Mouse (Mus musculus): ENCODE measurements around the gene 1700019N19Rik. TPM values are rescaled to one million over a fixed set of nuclear protein-coding genes. Genes with fewer than 3 reads are reported as not detected.

Gene 1700019N19Rik
- polyA plus RNA-seq, 1 experiment from 2014 or later = not detected

- Histone ChIP-seq H3K27ac (ENCODE audit: low read depth, low read length) (no peak overlapping the region), H3K4me3 (ENCODE audit: low read length) (no peak overlapping the region), H3K9me3 (ENCODE audit: control insufficient read depth, low read length) (no peaks in the 10 kb centered on the region), H3K36me3 (ENCODE audit: control insufficient read depth, insufficient read depth, low read length) (no peaks in the 10 kb centered on the region), H3K4me2 (replicated peaks; ENCODE audit: low read depth, low read length) (no peak overlapping the region), H3K4me1 (ENCODE audit: control insufficient read depth, insufficient read depth, low read length) (no peaks in the 10 kb centered on the region), H3K27me3 (ENCODE audit: control insufficient read depth, insufficient read depth, low read length) (no peaks in the 10 kb centered on the region), H3K9ac (ENCODE audit: low read depth, low read length) (no peak overlapping the region)
- no peak for ATAC-seq (ENCODE audit: low FRiP score, low TSS enrichment)
- 89% methylated on average over 9 of the region's 9 CpGs for WGBS
Observed at GRCm38 (mm10) chr19:58747498-58748000, 46.7 kb downstream of the 1700019N19Rik start.

DNA sequence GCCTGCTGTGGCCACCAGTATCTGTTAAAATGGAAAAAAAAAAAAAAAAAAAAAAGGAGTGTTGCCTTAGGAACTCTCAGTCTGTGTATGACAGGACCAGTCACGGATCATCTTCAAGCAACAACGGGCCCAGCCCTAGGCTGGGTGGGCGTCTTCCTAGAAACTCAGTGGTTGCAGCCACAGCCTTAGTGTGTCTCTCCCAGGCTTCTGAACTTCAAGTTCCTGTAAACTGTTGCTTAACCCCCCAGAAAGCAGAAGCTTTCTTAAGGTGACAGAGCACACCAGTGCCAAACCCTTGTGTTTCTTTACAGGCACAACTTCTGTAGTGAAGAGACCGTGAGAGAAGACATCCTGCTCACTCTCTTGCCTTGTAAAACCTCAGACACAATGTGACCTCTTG is 50.5 kb downstream of the 1700019N19Rik start:
- Histone ChIP-seq H3K4me2 (replicated peaks; ENCODE audit: low read depth, low read length) (no peak overlapping the region), H3K4me1 (ENCODE audit: control insufficient read depth, insufficient read depth, low read length) (no peaks in the 10 kb centered on the region), H3K9ac (ENCODE audit: low read depth, low read length) (no peak overlapping the region), H3K27me3 (ENCODE audit: control insufficient read depth, insufficient read depth, low read length) (no peaks in the 10 kb centered on the region), H3K36me3 (ENCODE audit: control insufficient read depth, insufficient read depth, low read length) (no peaks in the 10 kb centered on the region), H3K27ac (ENCODE audit: low read depth, low read length) (no peak overlapping the region), H3K4me3 (ENCODE audit: low read length) (no peak overlapping the region), H3K9me3 (ENCODE audit: control insufficient read depth, low read length) (no peaks in the 10 kb centered on the region)
- WGBS = 27% methylated on average over 4 of the region's 4 CpGs
- ATAC-seq (ENCODE audit: low FRiP score, low TSS enrichment) = no peak

DNA sequence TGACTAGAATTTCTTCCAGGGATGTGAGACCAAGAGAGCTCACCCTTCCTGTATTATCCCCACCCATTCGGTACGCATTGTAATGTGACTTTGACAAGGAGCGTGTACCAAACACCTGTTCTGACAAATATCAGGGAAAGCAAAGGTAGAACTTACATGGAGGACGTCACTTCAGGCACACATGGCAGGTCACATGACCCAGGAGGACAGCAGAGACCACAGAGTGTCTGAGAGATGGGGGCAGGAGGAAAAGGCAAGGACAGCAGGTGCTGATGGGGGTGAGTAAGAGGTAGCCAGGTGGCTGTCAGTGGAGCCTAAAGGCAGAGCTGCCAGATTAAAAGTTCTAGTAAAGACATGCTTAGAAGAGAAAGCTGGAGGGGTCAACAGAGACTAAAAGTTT is 51.5 kb downstream of the 1700019N19Rik start:
- no peak overlapping the region for H3K27ac ChIP-seq (ENCODE audit: low read depth, low read length)
- H3K4me2 ChIP-seq (replicated peaks; ENCODE audit: low read depth, low read length) = no peak overlapping the region
- no peak overlapping the region for H3K9ac ChIP-seq (ENCODE audit: low read depth, low read length)
- 89% methylated on average over 4 of the region's 4 CpGs for WGBS
- H3K9me3 ChIP-seq (ENCODE audit: control insufficient read depth, low read length) = no peaks in the 10 kb centered on the region
- H3K4me3 ChIP-seq (ENCODE audit: low read length) = no peak overlapping the region
- H3K36me3 ChIP-seq (ENCODE audit: control insufficient read depth, insufficient read depth, low read length) = no peaks in the 10 kb centered on the region
- no peaks in the 10 kb centered on the region for H3K4me1 ChIP-seq (ENCODE audit: control insufficient read depth, insufficient read depth, low read length)
- no peak for ATAC-seq (ENCODE audit: low FRiP score, low TSS enrichment)
- H3K27me3 ChIP-seq (ENCODE audit: control insufficient read depth, insufficient read depth, low read length) = no peaks in the 10 kb centered on the region

- Histone ChIP-seq H3K4me2 (replicated peaks; ENCODE audit: low read depth, low read length) (no peak overlapping the region), H3K27ac (ENCODE audit: low read depth, low read length) (no peak overlapping the region), H3K4me3 (ENCODE audit: low read length) (no peak overlapping the region), H3K9me3 (ENCODE audit: control insufficient read depth, low read length) (no peaks in the 10 kb centered on the region), H3K27me3 (ENCODE audit: control insufficient read depth, insufficient read depth, low read length) (no peaks in the 10 kb centered on the region), H3K4me1 (ENCODE audit: control insufficient read depth, insufficient read depth, low read length) (no peaks in the 10 kb centered on the region), H3K9ac (ENCODE audit: low read depth, low read length) (no peak overlapping the region), H3K36me3 (ENCODE audit: control insufficient read depth, insufficient read depth, low read length) (no peaks in the 10 kb centered on the region)
- WGBS = 87% methylated on average over 6 of the region's 6 CpGs
- ATAC-seq (ENCODE audit: low FRiP score, low TSS enrichment) = no peak
Observed at GRCm38 (mm10) chr19:58741036-58741435, 53.2 kb downstream of the 1700019N19Rik start.

DNA sequence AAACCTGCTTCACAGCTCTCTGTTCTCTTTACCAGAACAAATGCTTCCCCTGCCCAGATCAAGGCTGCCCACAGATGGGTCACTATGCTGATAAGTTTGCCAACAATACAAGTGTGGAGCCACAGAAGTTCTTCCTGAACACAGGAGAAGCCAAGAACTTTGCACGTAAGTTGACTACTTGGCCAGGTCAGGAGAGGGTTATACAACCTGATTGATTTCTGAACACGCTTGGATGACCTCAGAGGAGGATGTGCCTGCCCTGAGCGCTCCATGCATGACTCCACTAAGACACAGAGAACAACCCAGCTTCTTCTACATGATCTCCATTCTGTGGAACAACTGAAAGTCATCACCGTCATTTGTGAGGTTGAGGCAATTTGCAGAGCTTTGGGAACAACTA is 56.1 kb downstream of the 1700019N19Rik start:
- Histone ChIP-seq H3K9ac (ENCODE audit: low read depth, low read length) (no peak overlapping the region), H3K36me3 (ENCODE audit: control insufficient read depth, insufficient read depth, low read length) (no peaks in the 10 kb centered on the region), H3K27me3 (ENCODE audit: control insufficient read depth, insufficient read depth, low read length) (no peaks in the 10 kb centered on the region), H3K27ac (ENCODE audit: low read depth, low read length) (no peak overlapping the region), H3K4me3 (ENCODE audit: low read length) (no peak overlapping the region), H3K4me2 (replicated peaks; ENCODE audit: low read depth, low read length) (no peak overlapping the region), H3K4me1 (ENCODE audit: control insufficient read depth, insufficient read depth, low read length) (no peaks in the 10 kb centered on the region), H3K9me3 (ENCODE audit: control insufficient read depth, low read length) (no peaks in the 10 kb centered on the region)
- WGBS = 50% methylated on average over 4 of the region's 4 CpGs
- ATAC-seq (ENCODE audit: low FRiP score, low TSS enrichment) = no peak

Other genes starting within 250 kb of the 1700019N19Rik start
- not detected in 2 replicates for gene Pnlip, start 142.0 kb downstream of the 1700019N19Rik start, polyA plus RNA-seq (2014; fragmentation: Nextera tagmentation; extraction: Ambion mirVana)
- gene Pnliprp1, start 65.6 kb downstream of the 1700019N19Rik start, polyA plus RNA-seq (2014; fragmentation: Nextera tagmentation; extraction: Ambion mirVana) = 0.53 and 0.87 TPM in 2 replicates
- 0.18 and 0.36 TPM in 2 replicates for gene Pnliprp2, start 34.7 kb downstream of the 1700019N19Rik start, polyA plus RNA-seq (2014; fragmentation: Nextera tagmentation; extraction: Ambion mirVana)
- 0.54 and 0.70 TPM in 2 replicates for gene Eno4, start 149.0 kb upstream of the 1700019N19Rik start, polyA plus RNA-seq (2014; fragmentation: Nextera tagmentation; extraction: Ambion mirVana)
- 8.1 and 9.5 TPM in 2 replicates for gene Hspa12a, start 149.2 kb upstream of the 1700019N19Rik start, polyA plus RNA-seq (2014; fragmentation: Nextera tagmentation; extraction: Ambion mirVana)